Mouse (Mus musculus): ENCODE data around the gene Cdkl3. TPM values are rescaled to one million over a fixed set of nuclear protein-coding genes. Genes with fewer than 3 reads are reported as not detected.
"Not testable (repeated sequence)": the region's sequence is repeated elsewhere in the genome, so short reads cannot be mapped to it uniquely, and the experiment has no call there.

Cdkl3 gene
- polyA plus RNA-seq, 1 experiment from 2014 or later, result 7.8 TPM

GRCm38 (mm10) chr11:52106037-52106436 is 102.0 kb downstream of the Cdkl3 start:
- Histone ChIP-seq H3K27ac (ENCODE audit: low read length) (no peak overlapping the region), H3K4me2 (replicated peaks; ENCODE audit: low read depth, low read length) (no peak overlapping the region), H3K27me3 (ENCODE audit: insufficient read depth, low read length) (no peaks in the 10 kb centered on the region), H3K4me1 (ENCODE audit: insufficient read depth, low read length) (peaks cover 18% of the 10 kb centered on the region), H3K4me3 (ENCODE audit: low read length) (no peak overlapping the region), H3K36me3 (ENCODE audit: insufficient read depth, low read length) (0 out of 2 replicates have a peak, but pooled peaks cover 3% of the 10 kb centered on the region), H3K9ac (replicated peaks; ENCODE audit: low read length) (no peak overlapping the region), H3K9me3 (ENCODE audit: low read length) (no peaks in the 10 kb centered on the region)
- WGBS, result 79% methylated on average over 2 of the region's 2 CpGs
- ATAC-seq (ENCODE audit: low FRiP score, low TSS enrichment), result no peak

DNA sequence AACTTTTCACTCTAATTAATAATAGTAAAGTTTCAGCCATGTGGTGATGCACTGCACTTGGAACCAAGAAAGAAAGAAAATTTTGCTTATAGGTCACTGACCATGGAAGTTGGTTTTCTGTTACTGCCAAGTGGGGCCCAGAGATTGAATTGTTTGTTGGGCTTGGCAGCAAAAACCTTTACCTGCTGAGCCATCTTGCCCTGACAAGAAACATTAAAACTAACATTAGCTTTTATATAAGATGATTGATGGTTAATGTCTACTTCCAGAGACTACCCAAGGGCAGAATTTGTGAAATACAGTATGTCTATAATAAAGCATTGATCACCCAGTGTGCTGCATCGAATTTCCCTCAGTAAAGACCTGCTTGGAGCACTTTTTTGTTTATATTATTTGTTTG is 102.4 kb downstream of the Cdkl3 start:
- peaks cover 14% of the 10 kb centered on the region for H3K4me1 ChIP-seq (ENCODE audit: insufficient read depth, low read length)
- H3K36me3 ChIP-seq (ENCODE audit: insufficient read depth, low read length), result 0 out of 2 replicates have a peak, but pooled peaks cover 3% of the 10 kb centered on the region
- no peaks in the 10 kb centered on the region for H3K9me3 ChIP-seq (ENCODE audit: low read length)
- no peak overlapping the region for H3K4me3 ChIP-seq (ENCODE audit: low read length)
- no peaks in the 10 kb centered on the region for H3K27me3 ChIP-seq (ENCODE audit: insufficient read depth, low read length)
- 97% methylated on average over 1 of the region's 1 CpGs for WGBS
- no peak overlapping the region for H3K27ac ChIP-seq (ENCODE audit: low read length)
- H3K9ac ChIP-seq (replicated peaks; ENCODE audit: low read length), result no peak overlapping the region
- no peak overlapping the region for H3K4me2 ChIP-seq (replicated peaks; ENCODE audit: low read depth, low read length)
- no peak for ATAC-seq (ENCODE audit: low FRiP score, low TSS enrichment)

DNA sequence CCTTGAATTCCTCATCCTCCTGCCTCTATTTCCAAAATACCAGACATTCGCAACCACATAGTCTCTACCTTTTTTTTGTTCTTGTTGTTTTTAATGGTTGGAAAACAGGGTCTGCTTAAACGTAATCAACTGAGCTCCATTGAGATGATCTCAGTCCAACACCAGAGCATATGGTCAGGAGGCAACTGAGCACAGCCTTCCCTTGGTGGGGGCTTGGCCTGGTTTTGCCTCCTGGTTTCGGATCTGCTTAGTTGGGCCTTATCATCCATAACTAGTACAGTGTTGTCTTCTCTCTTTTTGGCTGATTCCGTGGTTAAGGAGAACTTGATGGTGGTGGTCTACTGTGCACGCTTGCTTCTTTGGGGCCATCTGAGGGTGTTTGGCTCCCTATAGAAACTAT is 104.8 kb downstream of the Cdkl3 start:
- peaks cover 6% of the 10 kb centered on the region; the same call in 1 of the 2 replicates for H3K36me3 ChIP-seq (ENCODE audit: insufficient read depth, low read length)
- no peak overlapping the region for H3K4me2 ChIP-seq (replicated peaks; ENCODE audit: low read depth, low read length)
- no peak for ATAC-seq (ENCODE audit: low FRiP score, low TSS enrichment)
- H3K27ac ChIP-seq (ENCODE audit: low read length), result no peak overlapping the region
- H3K9ac ChIP-seq (replicated peaks; ENCODE audit: low read length), result no peak overlapping the region
- H3K4me1 ChIP-seq (ENCODE audit: insufficient read depth, low read length), result peaks cover 7% of the 10 kb centered on the region
- 87% methylated on average over 5 of the region's 5 CpGs for WGBS
- no peaks in the 10 kb centered on the region for H3K27me3 ChIP-seq (ENCODE audit: insufficient read depth, low read length)
- no peak overlapping the region for H3K4me3 ChIP-seq (ENCODE audit: low read length)
- H3K9me3 ChIP-seq (ENCODE audit: low read length), result no peaks in the 10 kb centered on the region

DNA sequence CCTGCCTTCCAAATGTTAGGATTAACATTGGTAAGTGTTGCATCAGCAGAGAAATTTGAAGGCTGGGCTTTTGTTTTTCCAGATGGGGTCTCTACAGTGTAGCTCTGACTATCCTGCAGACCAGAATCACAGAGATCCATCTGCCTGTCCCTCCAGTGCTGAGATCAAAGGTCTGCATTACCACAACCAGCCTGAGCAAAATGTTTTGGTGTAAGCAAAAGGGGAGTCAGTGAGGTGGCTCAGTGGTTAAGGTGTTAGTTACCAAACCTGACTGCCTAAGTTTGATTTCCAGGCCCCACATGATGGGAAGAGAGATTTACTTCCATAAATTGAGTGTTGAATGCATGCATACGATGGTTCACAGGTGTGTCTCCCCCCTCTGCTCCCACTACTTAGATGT is 105.4 kb downstream of the Cdkl3 start:
- Histone ChIP-seq H3K4me3 (ENCODE audit: low read length) (no peak overlapping the region), H3K27ac (ENCODE audit: low read length) (no peak overlapping the region), H3K36me3 (ENCODE audit: insufficient read depth, low read length) (peaks cover 9% of the 10 kb centered on the region), H3K4me1 (ENCODE audit: insufficient read depth, low read length) (peaks cover 7% of the 10 kb centered on the region), H3K9ac (replicated peaks; ENCODE audit: low read length) (no peak overlapping the region), H3K27me3 (ENCODE audit: insufficient read depth, low read length) (no peaks in the 10 kb centered on the region), H3K9me3 (ENCODE audit: low read length) (no peaks in the 10 kb centered on the region), H3K4me2 (replicated peaks; ENCODE audit: low read depth, low read length) (no peak overlapping the region)
- WGBS, result 75% methylated on average over 1 of the region's 1 CpGs
- no peak for ATAC-seq (ENCODE audit: low FRiP score, low TSS enrichment)

DNA sequence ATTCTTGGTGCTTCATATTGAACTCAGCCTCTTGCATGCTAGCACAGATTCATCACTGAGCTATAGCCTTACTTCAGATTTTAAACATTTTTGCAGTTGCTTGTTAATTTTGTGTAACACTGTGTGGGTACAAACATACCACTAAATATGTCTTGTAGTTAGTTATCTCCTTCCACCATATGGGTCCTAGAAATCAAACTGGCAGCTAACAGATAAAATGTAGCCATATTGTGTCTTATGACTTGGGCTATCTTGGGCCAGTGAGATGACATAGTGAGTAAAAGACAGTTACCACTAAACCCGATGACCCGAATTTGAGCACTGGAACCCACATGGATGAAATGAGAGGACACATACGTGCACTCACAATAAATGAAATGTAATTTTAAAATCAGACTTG is 111.5 kb downstream of the Cdkl3 start:
- Histone ChIP-seq H3K27ac (ENCODE audit: low read length) (no peak overlapping the region), H3K4me3 (ENCODE audit: low read length) (no peak overlapping the region), H3K4me2 (replicated peaks; ENCODE audit: low read depth, low read length) (no peak overlapping the region), H3K4me1 (ENCODE audit: insufficient read depth, low read length) (no peaks in the 10 kb centered on the region), H3K36me3 (ENCODE audit: insufficient read depth, low read length) (peaks cover 61% of the 10 kb centered on the region), H3K9ac (replicated peaks; ENCODE audit: low read length) (no peak overlapping the region), H3K9me3 (ENCODE audit: low read length) (no peaks in the 10 kb centered on the region), H3K27me3 (ENCODE audit: insufficient read depth, low read length) (no peaks in the 10 kb centered on the region)
- WGBS, result 93% methylated on average over 3 of the region's 3 CpGs
- ATAC-seq (ENCODE audit: low FRiP score, low TSS enrichment), result no peak

DNA sequence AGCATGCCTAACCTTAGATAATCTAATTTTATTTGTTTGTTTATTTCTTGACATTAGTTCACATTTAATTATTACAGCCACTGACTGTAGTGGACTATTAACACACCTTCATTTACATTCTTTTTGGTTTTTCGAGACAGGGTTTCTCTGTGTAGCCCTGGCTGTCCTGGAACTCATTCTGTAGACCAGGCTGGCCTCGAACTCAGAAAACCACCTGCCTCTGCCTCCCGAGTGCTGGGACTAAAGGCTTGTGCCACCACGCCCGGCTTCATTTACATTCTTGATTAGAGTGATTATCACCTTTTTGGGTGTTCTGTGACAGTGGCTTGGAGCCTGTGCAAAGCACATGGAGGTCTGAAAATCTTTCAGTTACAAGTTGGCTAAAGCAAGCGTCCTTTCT is 112.1 kb downstream of the Cdkl3 start:
- H3K27me3 ChIP-seq (ENCODE audit: insufficient read depth, low read length); H3K4me2 ChIP-seq (replicated peaks; ENCODE audit: low read depth, low read length); H3K27ac ChIP-seq (ENCODE audit: low read length); H3K4me3 ChIP-seq (ENCODE audit: low read length); H3K4me1 ChIP-seq (ENCODE audit: insufficient read depth, low read length); H3K9ac ChIP-seq (replicated peaks; ENCODE audit: low read length); H3K9me3 ChIP-seq (ENCODE audit: low read length); ATAC-seq (ENCODE audit: low FRiP score, low TSS enrichment): not testable (repeated sequence)
- peaks cover 65% of the 10 kb centered on the region for H3K36me3 ChIP-seq (ENCODE audit: insufficient read depth, low read length)
- 95% methylated on average over 6 of the region's 6 CpGs for WGBS

DNA sequence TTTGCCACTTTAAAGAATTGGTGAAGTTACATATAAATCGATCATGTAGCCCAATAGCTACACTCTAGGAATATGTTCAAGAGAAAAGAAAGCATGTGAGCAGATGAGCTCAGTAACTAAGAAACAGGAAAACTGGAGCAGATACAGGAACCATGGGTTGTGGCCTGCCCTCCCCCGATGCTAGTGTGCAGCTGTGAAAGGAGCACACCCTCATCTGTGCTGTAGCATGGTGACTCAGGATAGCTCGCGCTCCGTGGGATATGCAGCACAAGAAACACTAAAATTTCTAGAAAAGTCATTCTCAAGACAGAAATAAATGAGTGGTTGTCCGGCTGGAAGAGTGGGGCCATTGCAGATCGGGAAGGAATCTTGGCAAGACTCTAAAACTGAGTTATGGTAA is 113.1 kb downstream of the Cdkl3 start:
- no peak for ATAC-seq (ENCODE audit: low FRiP score, low TSS enrichment)
- Histone ChIP-seq H3K36me3 (ENCODE audit: insufficient read depth, low read length) (peaks cover 75% of the 10 kb centered on the region), H3K9me3 (ENCODE audit: low read length) (no peaks in the 10 kb centered on the region), H3K27ac (ENCODE audit: low read length) (no peak overlapping the region), H3K4me1 (ENCODE audit: insufficient read depth, low read length) (no peaks in the 10 kb centered on the region), H3K4me3 (ENCODE audit: low read length) (no peak overlapping the region), H3K9ac (replicated peaks; ENCODE audit: low read length) (no peak overlapping the region), H3K27me3 (ENCODE audit: insufficient read depth, low read length) (no peaks in the 10 kb centered on the region), H3K4me2 (replicated peaks; ENCODE audit: low read depth, low read length) (no peak overlapping the region)
- 95% methylated on average over 7 of the region's 7 CpGs for WGBS

- peaks cover 89% of the 10 kb centered on the region for H3K36me3 ChIP-seq (ENCODE audit: insufficient read depth, low read length)
- ATAC-seq (ENCODE audit: low FRiP score, low TSS enrichment); H3K9me3 ChIP-seq (ENCODE audit: low read length): not testable (repeated sequence)
These were observed 116.4 kb downstream of the Cdkl3 start for GRCm38 (mm10) chr11:52120415-52120814.

DNA sequence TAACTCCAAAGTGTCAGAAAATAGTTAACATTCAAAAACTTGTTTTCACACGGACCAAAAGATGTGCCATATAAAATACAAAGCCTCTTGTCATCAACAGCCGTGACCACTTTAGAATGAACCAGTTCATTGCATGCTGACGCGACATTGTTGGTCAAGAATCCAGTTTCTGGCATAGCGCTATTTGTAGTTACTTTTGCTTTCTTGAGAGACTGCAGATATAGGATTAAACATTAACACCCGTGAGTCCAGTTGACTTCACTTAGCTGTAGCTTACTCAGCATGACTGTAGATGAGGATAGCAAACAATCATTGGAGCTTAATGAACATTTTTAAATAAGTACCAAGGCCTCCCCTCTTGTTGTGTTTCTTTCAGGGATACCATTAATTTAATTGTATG is 118.0 kb downstream of the Cdkl3 start:
- Histone ChIP-seq H3K9ac (replicated peaks; ENCODE audit: low read length) (no peak overlapping the region), H3K9me3 (ENCODE audit: low read length) (no peaks in the 10 kb centered on the region), H3K27me3 (ENCODE audit: insufficient read depth, low read length) (no peaks in the 10 kb centered on the region), H3K4me1 (ENCODE audit: insufficient read depth, low read length) (no peaks in the 10 kb centered on the region), H3K4me3 (ENCODE audit: low read length) (no peak overlapping the region), H3K4me2 (replicated peaks; ENCODE audit: low read depth, low read length) (no peak overlapping the region), H3K27ac (ENCODE audit: low read length) (no peak overlapping the region), H3K36me3 (ENCODE audit: insufficient read depth, low read length) (peaks cover 76% of the 10 kb centered on the region)
- 80% methylated on average over 6 of the region's 6 CpGs for WGBS
- ATAC-seq (ENCODE audit: low FRiP score, low TSS enrichment), result no peak

More at GRCm38 (mm10) chr11:52120415-52120814, 116.4 kb downstream of the Cdkl3 start:
- not testable (repeated sequence) for H3K9ac ChIP-seq (replicated peaks; ENCODE audit: low read length); H3K27ac ChIP-seq (ENCODE audit: low read length); H3K27me3 ChIP-seq (ENCODE audit: insufficient read depth, low read length); H3K4me2 ChIP-seq (replicated peaks; ENCODE audit: low read depth, low read length); H3K4me1 ChIP-seq (ENCODE audit: insufficient read depth, low read length); H3K4me3 ChIP-seq (ENCODE audit: low read length)

- Histone ChIP-seq H3K9ac (replicated peaks; ENCODE audit: low read length) (no peak overlapping the region), H3K27me3 (ENCODE audit: insufficient read depth, low read length) (no peaks in the 10 kb centered on the region), H3K27ac (ENCODE audit: low read length) (no peak overlapping the region), H3K4me3 (ENCODE audit: low read length) (no peak overlapping the region), H3K36me3 (ENCODE audit: insufficient read depth, low read length) (peaks cover 52% of the 10 kb centered on the region), H3K4me2 (replicated peaks; ENCODE audit: low read depth, low read length) (no peak overlapping the region), H3K4me1 (ENCODE audit: insufficient read depth, low read length) (no peaks in the 10 kb centered on the region), H3K9me3 (ENCODE audit: low read length) (no peaks in the 10 kb centered on the region)
- no peak for ATAC-seq (ENCODE audit: low FRiP score, low TSS enrichment)
- 92% methylated on average over 4 of the region's 4 CpGs for WGBS
These were observed 120.4 kb downstream of the Cdkl3 start for GRCm38 (mm10) chr11:52124468-52124867.

DNA sequence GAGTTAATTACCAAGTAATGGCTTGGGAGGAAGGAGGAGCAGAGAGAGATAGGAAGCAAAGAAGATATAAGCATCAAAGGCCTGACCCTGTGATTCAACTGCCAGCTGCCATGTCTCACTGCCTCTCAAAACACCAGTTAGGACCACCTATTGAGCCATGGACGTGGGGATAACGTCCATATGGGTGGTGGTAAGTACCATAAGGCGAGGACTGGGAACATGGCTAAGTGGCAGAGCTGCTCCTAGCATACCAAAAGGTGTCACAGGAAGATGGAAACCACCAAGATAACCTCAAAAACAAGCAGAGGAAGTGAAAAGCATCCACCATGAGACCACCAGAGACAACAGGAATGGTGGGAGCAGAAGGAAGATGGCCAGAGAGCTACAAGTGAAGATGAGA is 123.1 kb downstream of the Cdkl3 start:
- Histone ChIP-seq H3K4me1 (ENCODE audit: insufficient read depth, low read length) (no peaks in the 10 kb centered on the region), H3K27ac (ENCODE audit: low read length) (no peak overlapping the region), H3K36me3 (ENCODE audit: insufficient read depth, low read length) (peaks cover 29% of the 10 kb centered on the region), H3K27me3 (ENCODE audit: insufficient read depth, low read length) (no peaks in the 10 kb centered on the region), H3K9me3 (ENCODE audit: low read length) (no peaks in the 10 kb centered on the region), H3K4me3 (ENCODE audit: low read length) (no peak overlapping the region), H3K9ac (replicated peaks; ENCODE audit: low read length) (no peak overlapping the region), H3K4me2 (replicated peaks; ENCODE audit: low read depth, low read length) (no peak overlapping the region)
- no peak for ATAC-seq (ENCODE audit: low FRiP score, low TSS enrichment)
- 62% methylated on average over 3 of the region's 3 CpGs for WGBS

Data from kidney, embryonic 16.5 days (tissue).